Mouse (Mus musculus) mature B cell (primary cell): ENCODE data around the gene Idi1.
"Not testable (repeated sequence)": the region's sequence is repeated elsewhere in the genome, so short reads cannot be mapped to it uniquely, and the experiment has no call there.

Experiments
- in situ Hi-C: fragments of 300-500 bp; cut with MboI; formaldehyde crosslinking; loops from 2 replicates; pipeline ENCODE4 v1.14.3; 2019

The Idi1 gene

DNA sequence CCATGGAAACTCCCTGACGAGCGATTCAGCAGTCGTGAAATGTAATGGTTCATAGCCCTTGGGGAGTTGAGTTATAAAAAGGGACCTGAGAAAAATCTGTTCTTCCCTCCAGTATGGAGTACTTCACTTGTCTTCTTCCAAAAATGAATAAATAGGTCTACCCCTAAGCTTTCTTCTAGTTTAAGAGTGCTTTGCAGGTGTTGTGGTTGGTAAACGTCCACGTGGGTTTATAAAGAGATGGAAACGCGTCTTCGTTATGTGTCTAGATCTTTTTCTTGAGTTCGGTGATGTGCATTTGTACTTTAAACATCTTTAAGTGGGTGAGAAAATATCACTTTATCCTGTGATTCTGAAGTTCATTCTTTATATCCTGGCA lies 872 bp downstream of the Idi1 start:
- in situ Hi-C loops: loop anchor here (10.0 kb wide), 2 partner anchors 109 to 209 kb away; partner anchors contain the start of genes Gtpbp4 and Larp4b

DNA sequence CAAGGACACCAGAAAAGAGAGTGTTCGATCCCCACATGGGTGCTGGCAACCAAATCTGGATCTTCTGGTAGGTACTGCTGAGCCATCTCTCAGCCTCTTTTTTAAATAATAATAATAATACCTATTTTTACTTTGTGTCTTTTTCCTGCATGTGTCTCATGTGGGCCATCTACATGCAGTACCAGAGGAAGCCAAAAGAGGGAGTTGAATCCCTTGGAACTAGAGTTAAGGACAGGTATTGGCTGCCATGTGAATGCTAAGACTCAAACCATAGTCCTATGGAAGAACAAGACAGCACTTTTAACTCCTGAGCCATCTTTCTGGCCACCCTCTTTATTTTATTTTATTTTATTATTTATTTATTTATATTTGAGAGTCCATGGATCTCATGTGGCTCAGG lies 3.3 kb downstream of the Idi1 start:
- in situ Hi-C loops: loop anchor here (10.0 kb wide), 2 partner anchors 106 to 206 kb away; partner anchors contain the start of genes Gtpbp4 and Larp4b

DNA sequence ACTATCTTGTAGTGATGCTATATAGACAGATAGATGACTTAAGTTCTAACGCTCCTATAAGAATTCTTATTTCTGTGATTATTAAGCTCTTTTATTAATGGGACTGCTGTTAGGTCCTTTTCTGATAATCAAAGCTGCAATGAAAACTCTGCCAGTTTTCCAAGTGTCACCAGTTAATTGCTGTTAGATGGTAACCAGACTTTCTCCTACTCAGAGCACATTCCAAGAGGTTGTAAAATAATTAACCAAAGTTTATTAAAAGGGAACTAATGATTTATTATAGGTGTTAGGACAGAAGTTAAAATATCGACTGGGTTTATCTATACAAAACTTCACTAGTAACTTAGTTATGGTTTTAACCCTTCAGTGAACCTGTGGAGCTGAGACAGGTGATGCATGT lies 20.7 kb downstream of the Idi1 start:
- in situ Hi-C loops: not testable (repeated sequence)

DNA sequence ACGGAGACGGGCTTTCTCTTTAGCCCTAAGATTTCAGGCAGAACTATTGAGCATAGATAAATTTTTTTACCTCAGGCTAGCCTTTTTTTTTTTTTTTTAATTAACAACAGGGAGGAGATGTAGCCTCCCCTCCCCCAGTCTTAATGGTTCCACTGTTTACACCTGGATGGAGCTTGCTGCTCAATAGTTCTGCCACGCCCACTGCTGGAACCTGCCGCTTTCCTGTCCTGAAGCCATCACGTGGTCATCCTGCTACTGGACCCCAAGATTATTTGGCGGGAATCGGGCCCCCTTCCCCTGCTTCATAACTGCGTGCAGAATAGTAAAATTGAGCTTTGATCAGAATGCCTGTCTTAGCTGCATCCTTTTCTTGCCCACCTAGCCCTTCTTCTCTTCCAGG lies 28.6 kb downstream of the Idi1 start:
- in situ Hi-C loops: not testable (repeated sequence)

DNA sequence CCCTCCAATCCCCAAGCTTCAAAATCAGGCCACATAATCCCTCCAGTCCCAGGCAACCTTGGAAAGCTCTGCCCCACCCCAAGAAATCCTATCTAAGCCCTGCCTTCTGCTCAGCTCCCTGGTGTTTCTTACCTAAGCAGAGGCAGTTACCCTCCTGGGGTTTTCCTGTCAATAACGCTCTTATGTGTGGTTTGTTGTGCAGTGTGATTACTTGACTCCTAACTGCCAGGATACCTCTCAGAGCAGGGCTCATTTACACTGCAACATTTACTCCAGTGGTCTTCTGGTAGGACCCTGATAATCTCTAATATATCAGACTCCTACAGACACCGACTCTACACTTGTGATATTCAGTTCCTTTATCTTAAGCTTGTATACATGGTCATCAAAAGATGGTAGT lies 48.2 kb downstream of the Idi1 start:
- in situ Hi-C loops: no loop called here

DNA sequence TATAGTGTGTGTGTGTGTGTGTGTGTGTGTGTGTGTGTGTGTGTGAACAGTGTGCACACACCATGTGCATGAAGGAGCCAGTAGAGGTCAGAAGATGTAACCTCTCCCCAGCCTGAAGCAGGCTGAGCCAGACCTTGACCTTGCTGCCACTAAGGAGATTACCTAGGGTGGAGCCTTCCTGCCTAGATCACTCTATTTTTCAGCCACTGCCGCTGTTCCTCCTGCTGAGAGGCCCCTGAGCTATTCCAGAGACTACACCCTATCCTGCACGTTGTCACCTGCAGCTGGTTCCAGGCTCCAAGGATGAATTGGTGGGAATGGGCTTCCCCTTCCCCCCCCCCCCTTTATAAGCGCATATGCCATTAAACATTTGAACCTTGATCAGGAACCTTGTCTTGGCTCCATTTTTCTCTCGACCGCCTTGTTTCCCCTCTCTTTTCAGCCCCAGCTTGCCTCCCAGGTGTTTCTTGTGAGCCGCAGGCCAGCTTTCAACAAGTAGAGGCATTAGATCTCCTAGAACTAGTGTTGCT lies 52.4 kb downstream of the Idi1 start:
- in situ Hi-C loops: not testable (repeated sequence)

DNA sequence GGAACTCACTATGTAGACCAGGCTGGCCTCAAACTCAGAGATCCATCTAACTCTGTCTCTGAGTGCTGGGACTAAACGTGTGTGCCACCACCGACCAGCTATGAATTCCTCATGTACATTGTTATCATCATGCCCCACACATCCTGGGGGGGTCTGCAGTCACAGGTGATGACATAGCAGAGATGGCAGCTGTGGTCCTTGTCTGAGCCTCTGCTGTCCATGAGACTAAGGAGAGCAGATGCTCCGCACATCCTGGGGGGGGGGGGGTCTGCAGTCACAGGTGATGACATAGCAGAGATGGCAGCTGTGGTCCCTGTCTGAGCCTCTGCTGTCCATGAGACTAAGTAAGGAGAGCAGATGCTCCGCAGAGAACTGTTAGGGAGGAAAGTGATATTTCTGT lies 55.8 kb downstream of the Idi1 start:
- in situ Hi-C loops: not testable (repeated sequence)

DNA sequence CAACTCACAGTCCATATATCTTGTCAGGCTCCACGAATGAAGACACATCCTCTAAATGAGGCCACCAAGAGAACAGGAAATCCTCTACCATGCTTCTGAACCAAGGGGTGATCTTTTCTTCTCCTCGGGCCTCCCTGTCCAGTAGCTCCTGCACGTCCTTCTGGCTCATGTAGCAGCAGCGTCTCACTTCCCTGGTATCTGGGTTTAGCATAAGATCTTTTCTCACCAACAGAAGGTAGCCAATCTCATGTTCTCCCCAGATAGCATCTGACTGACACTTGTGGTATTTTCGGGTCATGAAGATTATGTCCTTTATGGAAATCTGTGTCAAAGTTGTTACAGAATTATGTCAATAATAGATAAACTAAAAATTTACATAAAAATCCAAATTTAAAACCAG lies 56.4 kb downstream of the Idi1 start:
- in situ Hi-C loops: not testable (repeated sequence)
